8 mouse cellular contexts compared by ENCODE assay signal in genomic region chr3:85185827-85186226, GRCm38 (mm10).
A peak's percentile ranks its signal among the peaks of the same experiment; 100 is the strongest.
DNase-seq lines count a peak whose midpoint lies in the region; ATAC-seq and TF ChIP-seq lines count a peak whose summit lies in the region.

No protein-coding gene starts in this region.

- 16% methylated on average over 12 of the region's 12 CpGs for WGBS in limb, embryonic 14.5 days
- WGBS in stomach, embryonic 14.5 days, result 8% methylated on average over 12 of the region's 12 CpGs

- no peak for TF ChIP-seq POLR2A in limb, embryonic 14.5 days (IDR thresholded peaks at IDR 0.05; ENCODE audit: borderline replicate concordance, extremely low read depth, insufficient read depth, insufficient read length)

- H3K4me1 ChIP-seq in limb, embryonic 14.5 days (ENCODE audit: control insufficient read depth, insufficient read depth, low read length), result peaks cover 18% of the 10 kb centered on the region
- H3K4me1 ChIP-seq in stomach, embryonic 14.5 days (ENCODE audit: control insufficient read depth, insufficient read depth, low read length), result peaks cover 21% of the 10 kb centered on the region

- no peak overlapping the region for H3K4me3 ChIP-seq in limb, embryonic 14.5 days (replicated peaks; ENCODE audit: low read length)
- no peak overlapping the region for H3K4me3 ChIP-seq in stomach, embryonic 14.5 days (ENCODE audit: low read depth, low read length)

- no peaks in the 10 kb centered on the region for H3K36me3 ChIP-seq in limb, embryonic 14.5 days (ENCODE audit: control insufficient read depth, insufficient read depth, low read length)
- H3K36me3 ChIP-seq in stomach, embryonic 14.5 days (ENCODE audit: control insufficient read depth, insufficient read depth, low read length), result no peaks in the 10 kb centered on the region

- no peak overlapping the region; the same call in 1 of the 2 replicates for H3K4me2 ChIP-seq in limb, embryonic 14.5 days (replicated peaks; ENCODE audit: low read depth, low read length, severe bottlenecking)
- H3K4me2 ChIP-seq in stomach, embryonic 14.5 days (replicated peaks; ENCODE audit: low read depth, low read length), result no peak overlapping the region

- DNase-seq in gastrocnemius, postnatal 10 days, result peak; percentile 35
- no peak for DNase-seq in gastrocnemius, postnatal 25 days
- DNase-seq in lung, adult 18-20 months, result peak; percentile 6 to 21
- DNase-seq in lung, postnatal 25 days (ENCODE audit: low spot score), result no peak
- peak; percentile 53 for DNase-seq in limb, embryonic 14.5 days (ENCODE audit: low spot score)
- DNase-seq in urinary bladder, adult 2 months (ENCODE audit: low spot score), result no peak
- no peak for DNase-seq in spleen, adult 18-20 months

- no peaks in the 10 kb centered on the region for H3K9me3 ChIP-seq in limb, embryonic 14.5 days (ENCODE audit: control insufficient read depth, low read length)
- no peaks in the 10 kb centered on the region for H3K9me3 ChIP-seq in stomach, embryonic 14.5 days (ENCODE audit: control insufficient read depth, low read depth, low read length)

- ATAC-seq in limb, embryonic 14.5 days (ENCODE audit: low FRiP score, low read depth), result peak; percentile 77
- ATAC-seq in stomach, embryonic 14.5 days (ENCODE audit: insufficient number of reproducible peaks, insufficient read depth, low FRiP score, low read depth), result peak; percentile 71; the same call in 1 of the 2 replicates

- no peaks in the 10 kb centered on the region for H3K27me3 ChIP-seq in limb, embryonic 14.5 days (ENCODE audit: control insufficient read depth, insufficient read depth, low read length)
- no peaks in the 10 kb centered on the region for H3K27me3 ChIP-seq in stomach, embryonic 14.5 days (ENCODE audit: control insufficient read depth, insufficient read depth, low read length)

- H3K9ac ChIP-seq in limb, embryonic 14.5 days (ENCODE audit: low read depth, low read length, severe bottlenecking), result no peak overlapping the region; the same call in 1 of the 2 replicates
- no peak overlapping the region for H3K9ac ChIP-seq in stomach, embryonic 14.5 days (replicated peaks; ENCODE audit: low read depth, low read length)

- 0 out of 2 replicates have a peak overlapping the region, but pooled peaks have one; percentile 6 for H3K27ac ChIP-seq in limb, embryonic 14.5 days (replicated peaks; ENCODE audit: low read depth, low read length)
- no peak overlapping the region for H3K27ac ChIP-seq in stomach, embryonic 14.5 days (ENCODE audit: low read length)

Comparison
In these comparisons a context has a peak if more than half of its experiments do, and no peak if none do; other contexts are left out.
1. DNase-seq: peak in gastrocnemius, postnatal 10 days (single experiment), lung, adult 18-20 months (2 of 2) and limb, embryonic 14.5 days (single experiment); none in gastrocnemius, postnatal 25 days (single experiment), lung, postnatal 25 days (single experiment), urinary bladder, adult 2 months (single experiment) and spleen, adult 18-20 months (0 of 2).